Mouse (Mus musculus): ENCODE measurements around the gene Olfr993.

Olfr993 gene

GRCm38 (mm10) chr2:85414777-85415176, at the start of gene Olfr993:
Gene Olfr993 (minus strand): TSS chr2:85414877.
- DNase-seq (ENCODE audit: inconsistent ontology term), result no peak

DNA sequence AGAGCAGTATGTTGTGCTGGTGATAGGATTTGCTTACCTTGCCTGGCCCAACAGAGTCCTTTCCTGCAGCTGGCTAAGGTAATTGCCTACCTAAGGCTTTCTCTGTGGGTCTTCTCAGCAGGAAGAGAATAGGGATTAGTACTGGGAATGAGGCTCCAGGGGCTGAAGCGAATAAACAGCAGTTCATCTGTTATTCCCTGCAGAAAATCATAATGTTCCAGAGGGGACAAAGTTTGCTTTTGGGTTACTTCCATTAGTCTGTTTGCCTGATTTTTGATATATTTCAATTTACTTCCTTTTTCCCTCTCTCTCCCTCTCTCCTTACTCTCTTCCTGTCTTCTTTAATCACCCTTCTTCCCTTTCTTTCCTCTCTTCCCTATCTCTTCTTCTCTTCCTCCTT, 28.9 kb upstream of the Olfr993 start, which contains the start of gene Olfr995:
Gene Olfr995 (minus strand): TSS at position 101 of the 400 bp plus-strand sequence.
- DNase-seq (ENCODE audit: inconsistent ontology term), result no peak

GRCm38 (mm10) chr2:85442546-85442945, 27.9 kb upstream of the Olfr993 start:
- DNase-seq (ENCODE audit: inconsistent ontology term), result no peak

DNA sequence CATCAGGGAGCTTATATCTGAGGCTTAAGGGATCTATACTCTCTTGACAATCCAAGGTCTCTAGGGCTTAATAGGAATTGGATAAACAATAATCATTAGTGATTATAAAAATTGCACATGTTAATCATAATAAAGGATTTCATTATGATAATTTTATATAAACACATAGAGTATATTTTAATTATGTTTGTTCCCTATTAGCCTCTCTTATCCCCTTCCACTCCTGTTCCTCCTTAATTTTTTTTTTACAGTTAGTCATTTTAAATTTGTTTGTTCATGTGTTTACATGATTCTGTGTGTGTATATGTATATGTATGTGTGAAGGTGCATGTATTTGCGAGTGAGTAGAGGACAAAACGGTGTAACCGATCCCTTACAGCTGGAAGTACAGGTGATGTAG, 21.7 kb upstream of the Olfr993 start, which contains the start of gene Olfr994:
Gene Olfr994 (minus strand): TSS at position 101 of the 400 bp plus-strand sequence.
- no peak for DNase-seq (ENCODE audit: inconsistent ontology term)

DNA sequence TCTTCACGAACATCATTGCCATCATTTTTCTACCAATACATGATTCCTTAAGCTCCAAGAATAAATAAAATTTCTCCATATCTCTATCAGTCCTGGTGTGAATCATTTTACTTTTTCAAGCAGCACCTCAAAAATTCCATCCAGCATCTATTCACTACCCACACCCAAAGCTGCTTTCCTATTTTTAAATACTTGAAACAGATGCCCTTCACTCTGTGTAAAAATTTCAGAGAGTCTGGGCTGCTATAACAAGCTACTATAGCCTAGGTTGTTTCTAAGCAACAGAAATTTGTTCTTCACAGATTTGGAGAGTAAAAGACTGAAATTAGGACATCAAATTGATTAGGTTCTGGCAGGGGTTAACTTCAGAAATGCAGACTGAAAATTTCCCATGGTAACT, 11.2 kb upstream of the Olfr993 start:
- DNase-seq (ENCODE audit: inconsistent ontology term), result no peak

DNA sequence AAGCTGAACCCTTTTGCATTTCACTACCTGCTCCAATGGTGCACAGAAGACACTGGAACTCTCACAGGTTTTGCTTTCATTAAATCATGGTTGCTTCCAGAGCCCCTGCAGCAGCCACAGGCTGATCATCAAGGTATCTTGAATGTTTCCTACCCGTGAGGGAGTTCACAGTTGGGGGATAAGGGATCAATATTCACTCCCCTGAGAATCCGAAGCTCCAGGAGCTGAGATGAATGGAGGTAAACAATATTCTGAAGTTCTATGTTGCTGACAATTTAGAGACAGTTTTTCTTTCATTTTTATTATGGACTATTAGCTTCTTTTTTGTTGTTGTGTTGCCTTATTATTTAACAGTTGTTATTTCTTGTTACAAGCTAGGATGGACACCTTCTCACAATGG, 5.3 kb downstream of the Olfr993 start, which contains the start of gene Olfr992:
Gene Olfr992 (minus strand): TSS at position 101 of the 400 bp plus-strand sequence.
- no peak for DNase-seq (ENCODE audit: inconsistent ontology term)

Data from Muller cell, postnatal 12 days (primary cell).